Mouse (Mus musculus) midbrain, postnatal 0 days (tissue): Measurements from ENCODE around the gene Tpbgl. TPM values are rescaled to one million over a fixed set of nuclear protein-coding genes. Genes with fewer than 3 reads are reported as not detected.

ENCODE experiments used
- ATAC-seq: fragments of 200-750 bp; cut with Nextera tagmentation; 2 replicates; pipeline ENCODE4 v1.8.0; 2017; ENCODE audit warnings: moderate number of reproducible peaks, mild to moderate bottlenecking, moderate TSS enrichment, moderate library complexity; ENCODE audit not compliant: low FRiP score
- DNase-seq: peaks from one replicate; pipeline ENCODE4 v3.0.0-alpha.2; 2015; ENCODE audit warnings: low spot score
- H3K27ac ChIP-seq: fragments of 300-500 bp; sonication (generic); 2 replicates; pipeline ENCODE4 v1.5.1; 2014; ENCODE audit warnings: low read depth, mild to moderate bottlenecking, low read length, mixed read lengths
- H3K27me3 ChIP-seq: fragments of 300-500 bp; sonication (generic); 2 replicates; pipeline ENCODE4 v1.6.1; 2014; ENCODE audit warnings: low read length, control low read depth, mixed read lengths; ENCODE audit not compliant: insufficient read depth
- H3K36me3 ChIP-seq: fragments of 300-500 bp; sonication (generic); 2 replicates; pipeline ENCODE4 v1.6.1; 2014; ENCODE audit warnings: low read length, control low read depth, mixed read lengths; ENCODE audit not compliant: insufficient read depth
- H3K4me1 ChIP-seq: fragments of 300-500 bp; sonication (generic); 2 replicates; pipeline ENCODE4 v1.6.1; 2014; ENCODE audit warnings: mild to moderate bottlenecking, control low read depth, antibody characterized with exemption, low read length, mixed read lengths; ENCODE audit not compliant: insufficient read depth
- H3K4me2 ChIP-seq: fragments of 300-500 bp; sonication (generic); 2 replicates; pipeline ENCODE4 v1.6.1; 2014; ENCODE audit warnings: low read depth, mild to moderate bottlenecking, low read length, mixed read lengths; ENCODE audit not compliant: poor library complexity, severe bottlenecking
- H3K4me3 ChIP-seq: fragments of 300-500 bp; sonication (generic); 2 replicates; pipeline ENCODE4 v1.5.1; 2014; ENCODE audit warnings: low read depth, mild to moderate bottlenecking, low read length, moderate library complexity
- H3K9ac ChIP-seq: fragments of 300-500 bp; sonication (generic); replicated peaks from 2 replicates; pipeline ENCODE4 v1.6.1; 2014; ENCODE audit warnings: mild to moderate bottlenecking, low read length, moderate library complexity, mixed read lengths; ENCODE audit not compliant: poor library complexity, severe bottlenecking
- H3K9me3 ChIP-seq: fragments of 300-500 bp; sonication (generic); 2 replicates; pipeline ENCODE4 v1.6.1; 2016; ENCODE audit warnings: low read length, control low read depth
- CTCF ChIP-seq: IDR thresholded peaks from 2 replicates; pipeline ENCODE4 v1.5.1; 2016; ENCODE audit warnings: antibody characterized with exemption, mild to moderate bottlenecking
- WGBS: fragments of 180-500 bp; shearing (Covaris S2); extraction: QIAGEN DNeasy Blood & Tissue Kit; methylation state at CpG from one replicate; pipeline ENCODE4 v1.1.7; 2014; 5-methylcytosine and 5-hydroxymethylcytosine counted together
- polyA plus RNA-seq: library from polyadenylated mRNA; unstranded; fragments of >200 nt; fragmentation: Nextera tagmentation; extraction: Ambion mirVana; gene quantifications from 2 replicates; pipeline ENCODE4 v1.2.1, GENCODE M21; 2015
- total RNA-seq: library from RNA; depleted of rRNA; stranded (reverse); fragments of >200 nt; gene quantifications from 2 replicates; pipeline ENCODE4 v1.2.3, GENCODE M21; 2014

Gene Tpbgl
- total and polyA plus RNA-seq, 2 experiments from 2014 or later = 1.7 to 4.5 TPM

GRCm38 (mm10) chr7:99606766-99607165, 20.1 kb downstream of the Tpbgl start:
- 36% methylated on average over 3 of the region's 3 CpGs for WGBS
- ATAC-seq (no peak), DNase-seq (no peak)
- Histone ChIP-seq H3K4me3 (no peak overlapping the region), H3K4me1 (no peaks in the 10 kb centered on the region), H3K9ac (no peak overlapping the region), H3K27ac (no peak overlapping the region), H3K9me3 (no peaks in the 10 kb centered on the region), H3K4me2 (no peak overlapping the region), H3K36me3 (peaks cover 40% of the 10 kb centered on the region), H3K27me3 (no peaks in the 10 kb centered on the region)
- TF ChIP-seq CTCF = no peak

- TF ChIP-seq CTCF = no peak
These were observed 20.6 kb downstream of the Tpbgl start for GRCm38 (mm10) chr7:99606303-99606702.

GRCm38 (mm10) chr7:99605058-99605457, 21.8 kb downstream of the Tpbgl start:
- H3K9me3 ChIP-seq = no peaks in the 10 kb centered on the region

More at GRCm38 (mm10) chr7:99606303-99606702, 20.6 kb downstream of the Tpbgl start:
- ATAC-seq (no peak), DNase-seq (no peak)
- Histone ChIP-seq H3K4me2 (no peak overlapping the region), H3K4me3 (no peak overlapping the region), H3K4me1 (no peaks in the 10 kb centered on the region), H3K27me3 (no peaks in the 10 kb centered on the region), H3K27ac (no peak overlapping the region), H3K9me3 (no peaks in the 10 kb centered on the region), H3K9ac (no peak overlapping the region), H3K36me3 (peaks cover 44% of the 10 kb centered on the region)
- WGBS = 88% methylated on average over 11 of the region's 11 CpGs

GRCm38 (mm10) chr7:99603875-99604662, 22.8 kb downstream of the Tpbgl start:
- no peaks in the 10 kb centered on the region for H3K4me1 ChIP-seq
- 80% methylated on average over 8 of the region's 8 CpGs for WGBS
- no peak for TF ChIP-seq CTCF
- H3K27me3 ChIP-seq = no peaks in the 10 kb centered on the region
- DNase-seq (peak; percentile 69), ATAC-seq (no peak)
- H3K9me3 ChIP-seq = no peaks in the 10 kb centered on the region
- no peak overlapping the region for H3K9ac ChIP-seq
- H3K27ac ChIP-seq = no peak overlapping the region
- H3K4me2 ChIP-seq = no peak overlapping the region
- H3K4me3 ChIP-seq = no peak overlapping the region
- H3K36me3 ChIP-seq = peaks cover 63% of the 10 kb centered on the region

More at GRCm38 (mm10) chr7:99605058-99605457, 21.8 kb downstream of the Tpbgl start:
- no peak for ATAC-seq
- no peak for DNase-seq
- no peaks in the 10 kb centered on the region for H3K4me1 ChIP-seq
- H3K27ac ChIP-seq = no peak overlapping the region
- no peaks in the 10 kb centered on the region for H3K27me3 ChIP-seq
- 97% methylated on average over 2 of the region's 2 CpGs for WGBS
- no peak for TF ChIP-seq CTCF
- no peak overlapping the region for H3K9ac ChIP-seq
- H3K4me2 ChIP-seq = no peak overlapping the region
- no peak overlapping the region for H3K4me3 ChIP-seq
- peaks cover 57% of the 10 kb centered on the region for H3K36me3 ChIP-seq

- no peak for ATAC-seq
- H3K27ac ChIP-seq = no peak overlapping the region
- H3K4me1 ChIP-seq = no peaks in the 10 kb centered on the region
- no peak overlapping the region for H3K4me3 ChIP-seq
- 75% methylated on average over 4 of the region's 4 CpGs for WGBS
- no peaks in the 10 kb centered on the region for H3K9me3 ChIP-seq
- H3K27me3 ChIP-seq = no peaks in the 10 kb centered on the region
- TF ChIP-seq CTCF = peak; percentile 52
- no peak overlapping the region for H3K9ac ChIP-seq
- H3K4me2 ChIP-seq = no peak overlapping the region
- peaks cover 85% of the 10 kb centered on the region for H3K36me3 ChIP-seq
- no peak for DNase-seq
These were observed 28.2 kb downstream of the Tpbgl start for GRCm38 (mm10) chr7:99598722-99599121.
